Mouse (Mus musculus) heart, embryonic 16.5 days (tissue): Measurements from ENCODE around the gene Trappc1. TPM values are rescaled to one million over a fixed set of nuclear protein-coding genes. Genes with fewer than 3 reads are reported as not detected.
"Not testable (repeated sequence)": the region's sequence is repeated elsewhere in the genome, so short reads cannot be mapped to it uniquely, and the experiment has no call there.

Experiments
- ATAC-seq: fragments of 200-750 bp; cut with Nextera tagmentation; replicated peaks from 2 replicates; pipeline ENCODE4 v1.8.0; 2017; ENCODE audit warnings: moderate number of reproducible peaks; ENCODE audit not compliant: insufficient read depth, low FRiP score; ENCODE audit errors: extremely low read depth
- H3K27ac ChIP-seq: fragments of 300-500 bp; sonication (generic); 2 replicates; pipeline ENCODE4 v1.5.1; 2014; ENCODE audit warnings: mild to moderate bottlenecking, low read length, control low read depth, moderate library complexity
- H3K27me3 ChIP-seq: fragments of 300-500 bp; sonication (generic); 2 replicates; pipeline ENCODE4 v1.6.1; 2014; ENCODE audit warnings: low read length, mixed read lengths; ENCODE audit not compliant: control insufficient read depth, insufficient read depth
- H3K36me3 ChIP-seq: fragments of 300-500 bp; sonication (generic); 2 replicates; pipeline ENCODE4 v1.6.1; 2014; ENCODE audit not compliant: control insufficient read depth, insufficient read depth
- H3K4me1 ChIP-seq: fragments of 300-500 bp; sonication (generic); 2 replicates; pipeline ENCODE4 v1.6.1; 2014; ENCODE audit warnings: low read length, mixed read lengths; ENCODE audit not compliant: control insufficient read depth, insufficient read depth
- H3K4me2 ChIP-seq: fragments of 300-500 bp; sonication (generic); 2 replicates; pipeline ENCODE4 v1.6.1; 2014; ENCODE audit warnings: low read depth, mild to moderate bottlenecking, control low read depth, low read length
- H3K4me3 ChIP-seq: fragments of 300-500 bp; sonication (generic); 2 replicates; pipeline ENCODE4 v1.5.1; 2014; ENCODE audit warnings: mild to moderate bottlenecking, control low read depth, low read length
- H3K9ac ChIP-seq: fragments of 300-500 bp; sonication (generic); 2 replicates; pipeline ENCODE4 v1.6.1; 2014; ENCODE audit warnings: low read length, control low read depth
- H3K9me3 ChIP-seq: fragments of 300-500 bp; sonication (generic); replicated peaks from 2 replicates; pipeline ENCODE4 v1.6.1; 2016; ENCODE audit warnings: low read length; ENCODE audit not compliant: control insufficient read depth
- whole genome bisulfite sequencing: fragments of 180-500 bp; shearing (Covaris S2); extraction: QIAGEN DNeasy Blood & Tissue Kit; methylation state at CpG from one replicate; pipeline ENCODE4 v1.1.7; 2014; 5-methylcytosine and 5-hydroxymethylcytosine counted together
- polyA plus RNA-seq: library from polyadenylated mRNA; unstranded; fragments of >200 nt; fragmentation: Nextera tagmentation; extraction: Ambion mirVana; gene quantifications from 2 replicates; pipeline ENCODE4 v1.2.1, GENCODE M21; 2015

The Trappc1 gene
- polyA plus RNA-seq, 1 experiment from 2014 or later: 179 TPM

- no peak overlapping the region for H3K27ac ChIP-seq
- H3K9ac ChIP-seq: no peak overlapping the region
- ATAC-seq: no peak
- H3K27me3 ChIP-seq: no peaks in the 10 kb centered on the region
- 93% methylated on average over 9 of the region's 9 CpGs for WGBS
- H3K4me3 ChIP-seq: no peak overlapping the region
- peaks cover 41% of the 10 kb centered on the region for H3K36me3 ChIP-seq
- no peaks in the 10 kb centered on the region for H3K4me1 ChIP-seq
- H3K4me2 ChIP-seq: no peak overlapping the region
- no peaks in the 10 kb centered on the region for H3K9me3 ChIP-seq
Measured at GRCm38 (mm10) chr11:69305291-69305690, 18.5 kb upstream of the Trappc1 start.

GRCm38 (mm10) chr11:69306039-69306438 is 17.7 kb upstream of the Trappc1 start:
- 92% methylated on average over 2 of the region's 2 CpGs for WGBS

GRCm38 (mm10) chr11:69311266-69311665 is 12.5 kb upstream of the Trappc1 start:
- Histone ChIP-seq H3K9ac (0 out of 2 replicates have a peak overlapping the region, but pooled peaks have one; percentile 5), H3K27me3 (no peaks in the 10 kb centered on the region), H3K27ac (no peak overlapping the region), H3K4me2 (no peak overlapping the region), H3K36me3 (peaks cover 50% of the 10 kb centered on the region), H3K9me3 (no peaks in the 10 kb centered on the region), H3K4me1 (no peaks in the 10 kb centered on the region), H3K4me3 (no peak overlapping the region)
- no peak for ATAC-seq
- 57% methylated on average over 7 of the region's 7 CpGs for WGBS

More at GRCm38 (mm10) chr11:69306039-69306438, 17.7 kb upstream of the Trappc1 start:
- no peak overlapping the region for H3K9ac ChIP-seq
- no peak overlapping the region for H3K4me2 ChIP-seq
- H3K4me3 ChIP-seq: no peak overlapping the region
- H3K27me3 ChIP-seq: no peaks in the 10 kb centered on the region
- no peak for ATAC-seq
- H3K9me3 ChIP-seq: no peaks in the 10 kb centered on the region
- no peak overlapping the region for H3K27ac ChIP-seq
- peaks cover 47% of the 10 kb centered on the region for H3K36me3 ChIP-seq
- no peaks in the 10 kb centered on the region for H3K4me1 ChIP-seq

GRCm38 (mm10) chr11:69316361-69316760 is 7.4 kb upstream of the Trappc1 start:
- no peaks in the 10 kb centered on the region for H3K9me3 ChIP-seq
- peaks cover 38% of the 10 kb centered on the region for H3K36me3 ChIP-seq
- ATAC-seq: no peak
- H3K27me3 ChIP-seq: no peaks in the 10 kb centered on the region
- 98% methylated on average over 6 of the region's 6 CpGs for WGBS
- H3K4me2 ChIP-seq: no peak overlapping the region
- H3K4me1 ChIP-seq: no peaks in the 10 kb centered on the region
- no peak overlapping the region for H3K4me3 ChIP-seq
- no peak overlapping the region for H3K9ac ChIP-seq
- no peak overlapping the region for H3K27ac ChIP-seq

DNA sequence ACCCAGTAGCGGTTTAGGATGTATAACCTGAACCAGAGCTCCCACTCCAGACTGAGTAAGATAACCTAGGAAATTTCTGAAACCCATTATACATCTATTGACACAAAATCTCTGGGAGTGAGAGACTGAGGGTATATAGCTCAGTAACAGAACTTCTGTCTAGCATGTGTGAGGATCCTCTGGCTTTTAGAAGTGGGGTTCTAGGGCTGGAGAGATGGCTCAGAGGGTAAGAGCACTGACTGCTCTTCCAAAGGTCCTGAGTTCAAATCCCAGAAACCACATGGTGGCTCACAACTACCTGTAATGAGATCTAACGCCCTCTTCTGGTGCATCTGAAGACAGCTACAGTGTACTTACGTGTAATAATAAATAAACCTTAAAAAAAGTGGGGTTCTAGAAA is 5.8 kb upstream of the Trappc1 start:
- not testable (repeated sequence) for H3K9ac ChIP-seq, H3K27me3 ChIP-seq, H3K9me3 ChIP-seq, ATAC-seq, H3K4me3 ChIP-seq, H3K4me2 ChIP-seq, H3K27ac ChIP-seq
- WGBS: 85% methylated on average over 3 of the region's 3 CpGs
- H3K4me1 ChIP-seq: peaks cover 11% of the 10 kb centered on the region
- H3K36me3 ChIP-seq: peaks cover 37% of the 10 kb centered on the region

- Histone ChIP-seq H3K9ac (no peak overlapping the region; the same call in 1 of the 2 replicates), H3K4me2 (peak overlapping the region; percentile 88; the same call in 1 of the 2 replicates), H3K9me3 (no peaks in the 10 kb centered on the region), H3K4me3 (no peak overlapping the region), H3K36me3 (peaks cover 23% of the 10 kb centered on the region; the same call in 1 of the 2 replicates), H3K27ac (no peak overlapping the region), H3K27me3 (0 out of 2 replicates have a peak, but pooled peaks cover under 1% of the 10 kb centered on the region), H3K4me1 (peaks cover 23% of the 10 kb centered on the region)
- no peak for ATAC-seq
- WGBS: 92% methylated on average over 6 of the region's 6 CpGs
Measured at GRCm38 (mm10) chr11:69321580-69321979, 2.2 kb upstream of the Trappc1 start.

GRCm38 (mm10) chr11:69322010-69322409 is 1.8 kb upstream of the Trappc1 start:
- H3K36me3 ChIP-seq: peaks cover 19% of the 10 kb centered on the region; the same call in 1 of the 2 replicates
- peak overlapping the region; percentile 89 for H3K9ac ChIP-seq
- H3K4me1 ChIP-seq: peaks cover 28% of the 10 kb centered on the region
- whole genome bisulfite sequencing: 71% methylated on average over 6 of the region's 6 CpGs
- ATAC-seq: no peak
- no peaks in the 10 kb centered on the region for H3K9me3 ChIP-seq
- H3K27me3 ChIP-seq: peaks cover 3% of the 10 kb centered on the region; the same call in 1 of the 2 replicates
- peak overlapping the region; percentile 88 for H3K4me2 ChIP-seq
- H3K4me3 ChIP-seq: peak overlapping the region; percentile 68; the same call in 1 of the 2 replicates
- no peak overlapping the region for H3K27ac ChIP-seq

GRCm38 (mm10) chr11:69322693-69323471 is 898 bp upstream of the Trappc1 start:
- H3K4me3 ChIP-seq: peak overlapping the region; percentile 68
- H3K27ac ChIP-seq: peak overlapping the region; percentile 88
- no peak for ATAC-seq
- peaks cover 5% of the 10 kb centered on the region; the same call in 1 of the 2 replicates for H3K27me3 ChIP-seq
- H3K36me3 ChIP-seq: peaks cover 17% of the 10 kb centered on the region; the same call in 1 of the 2 replicates
- peak overlapping the region; percentile 89 for H3K9ac ChIP-seq
- 18% methylated on average over 18 of the region's 18 CpGs for WGBS
- H3K4me1 ChIP-seq: peaks cover 29% of the 10 kb centered on the region
- no peaks in the 10 kb centered on the region for H3K9me3 ChIP-seq
- H3K4me2 ChIP-seq: peak overlapping the region; percentile 88

DNA sequence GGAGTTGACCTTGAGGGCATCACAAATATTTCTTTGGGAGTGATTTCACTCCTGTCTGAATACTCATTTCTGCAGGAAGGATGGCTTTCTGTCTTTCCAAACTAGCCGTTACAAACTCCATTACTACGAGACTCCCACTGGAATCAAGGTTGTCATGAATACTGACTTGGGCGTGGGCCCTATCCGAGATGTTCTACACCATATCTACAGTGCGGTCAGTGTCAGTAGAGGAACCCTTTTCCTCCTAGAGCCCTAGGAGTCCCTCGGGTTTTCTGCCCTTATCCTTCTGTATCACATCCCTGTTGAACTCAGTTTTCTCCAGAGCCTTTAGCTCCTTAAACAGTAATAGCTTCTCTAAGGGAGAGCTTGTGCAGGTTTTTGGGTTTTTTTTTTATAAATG is 969 bp downstream of the Trappc1 start:
- Histone ChIP-seq H3K4me1 (peaks cover 29% of the 10 kb centered on the region), H3K36me3 (0 out of 2 replicates have a peak, but pooled peaks cover 5% of the 10 kb centered on the region), H3K27ac (no peak overlapping the region), H3K9me3 (no peaks in the 10 kb centered on the region), H3K4me3 (peak overlapping the region; percentile 68), H3K4me2 (peak overlapping the region; percentile 91), H3K27me3 (peaks cover 10% of the 10 kb centered on the region; the same call in 1 of the 2 replicates), H3K9ac (peak overlapping the region; percentile 77)
- WGBS: 72% methylated on average over 6 of the region's 6 CpGs
- ATAC-seq: no peak
